Mouse (Mus musculus): ENCODE data around the gene Scube1. TPM values are rescaled to one million over a fixed set of nuclear protein-coding genes. Genes with fewer than 3 reads are reported as not detected.
A peak's percentile ranks its signal among the peaks of the same experiment; 100 is the strongest.

Scube1 gene
- polyA plus RNA-seq, 1 experiment from 2014 or later = 4.9 TPM

DNA sequence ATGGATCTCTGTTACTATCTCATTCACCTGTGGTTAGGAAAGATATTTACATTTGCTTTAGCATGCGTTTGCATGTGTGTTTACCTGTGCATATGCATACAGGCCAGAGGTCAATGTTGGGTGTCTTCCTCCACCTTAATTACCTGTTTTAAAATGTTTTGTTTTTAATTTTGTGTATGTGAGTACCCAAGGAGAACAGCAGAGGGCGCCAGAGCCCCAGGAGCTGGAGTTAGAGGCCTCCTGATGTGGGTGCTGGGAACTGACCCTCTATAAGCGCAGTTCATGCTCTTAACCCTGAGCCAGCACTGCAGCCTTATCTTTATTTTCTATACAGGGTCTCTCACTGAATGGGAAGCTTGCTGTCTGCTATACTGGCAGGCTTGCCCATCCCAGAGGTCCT lies 95.1 kb downstream of the Scube1 start:
- no peaks in the 10 kb centered on the region for H3K36me3 ChIP-seq (ENCODE audit: control insufficient read depth, insufficient read depth, low read length)
- H3K4me3 ChIP-seq (ENCODE audit: low read length) = no peak overlapping the region
- ATAC-seq (ENCODE audit: low read depth) = no peak
- no peaks in the 10 kb centered on the region for H3K9me3 ChIP-seq (ENCODE audit: control insufficient read depth, low read length)
- H3K27me3 ChIP-seq (ENCODE audit: control insufficient read depth, insufficient read depth, low read depth, low read length) = no peaks in the 10 kb centered on the region
- no peak overlapping the region for H3K9ac ChIP-seq (ENCODE audit: low read length)
- no peak overlapping the region for H3K27ac ChIP-seq (ENCODE audit: low read length)
- no peak overlapping the region for H3K4me2 ChIP-seq (ENCODE audit: low read depth, low read length)
- H3K4me1 ChIP-seq (replicated peaks; ENCODE audit: control insufficient read depth, insufficient read depth, low read length) = no peaks in the 10 kb centered on the region
- 71% methylated on average over 3 of the region's 3 CpGs for WGBS

GRCm38 (mm10) chr15:83626142-83626645 lies 98.6 kb downstream of the Scube1 start:
- Histone ChIP-seq H3K4me3 (ENCODE audit: low read length) (no peak overlapping the region), H3K4me2 (ENCODE audit: low read depth, low read length) (no peak overlapping the region), H3K9ac (ENCODE audit: low read length) (no peak overlapping the region), H3K27ac (ENCODE audit: low read length) (no peak overlapping the region), H3K36me3 (ENCODE audit: control insufficient read depth, insufficient read depth, low read length) (no peaks in the 10 kb centered on the region), H3K27me3 (ENCODE audit: control insufficient read depth, insufficient read depth, low read depth, low read length) (no peaks in the 10 kb centered on the region), H3K9me3 (ENCODE audit: control insufficient read depth, low read length) (no peaks in the 10 kb centered on the region), H3K4me1 (replicated peaks; ENCODE audit: control insufficient read depth, insufficient read depth, low read length) (no peaks in the 10 kb centered on the region)
- no peak for ATAC-seq (ENCODE audit: low read depth)
- 86% methylated on average over 2 of the region's 2 CpGs for WGBS

GRCm38 (mm10) chr15:83615245-83615644 lies 109.6 kb downstream of the Scube1 start:
- 78% methylated on average over 3 of the region's 3 CpGs for WGBS
- Histone ChIP-seq H3K9me3 (ENCODE audit: control insufficient read depth, low read length) (no peaks in the 10 kb centered on the region), H3K9ac (ENCODE audit: low read length) (no peak overlapping the region), H3K27ac (ENCODE audit: low read length) (no peak overlapping the region), H3K4me1 (replicated peaks; ENCODE audit: control insufficient read depth, insufficient read depth, low read length) (no peaks in the 10 kb centered on the region), H3K27me3 (ENCODE audit: control insufficient read depth, insufficient read depth, low read depth, low read length) (no peaks in the 10 kb centered on the region), H3K4me3 (ENCODE audit: low read length) (no peak overlapping the region), H3K4me2 (ENCODE audit: low read depth, low read length) (no peak overlapping the region), H3K36me3 (ENCODE audit: control insufficient read depth, insufficient read depth, low read length) (no peaks in the 10 kb centered on the region)
- ATAC-seq (ENCODE audit: low read depth) = no peak

DNA sequence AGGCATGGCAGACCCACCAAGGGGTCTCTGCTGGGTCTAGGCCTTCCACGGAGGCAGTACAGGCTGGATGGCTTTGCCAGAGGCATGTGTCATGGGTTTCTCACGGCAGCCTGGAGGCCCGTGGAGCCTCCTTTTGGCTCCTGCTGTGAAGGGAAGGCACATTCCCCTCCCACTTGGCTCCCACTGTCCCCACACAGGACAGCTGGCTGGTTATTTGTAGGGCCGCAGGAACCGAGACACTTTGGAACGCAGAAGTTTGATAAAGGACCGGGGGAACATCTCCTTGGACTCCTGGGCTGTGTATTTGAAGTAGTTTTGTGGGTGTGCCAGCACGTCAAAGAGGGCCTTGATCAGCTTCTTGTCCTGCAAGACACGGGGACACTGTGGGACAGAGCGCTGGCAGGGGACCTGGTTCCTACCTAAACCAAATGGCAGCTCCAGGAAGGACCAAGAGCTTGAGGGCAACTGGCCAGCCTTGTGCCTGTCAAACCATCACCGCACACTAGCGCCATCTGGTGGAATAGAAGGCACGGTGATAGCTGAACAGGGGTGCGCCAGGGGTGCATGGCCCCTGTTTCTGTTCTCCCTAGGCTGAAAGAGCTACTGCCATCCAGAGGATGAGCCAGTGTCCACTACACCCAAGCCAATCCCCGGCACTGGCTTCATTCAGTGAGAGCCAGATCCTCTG lies 117.6 kb downstream of the Scube1 start:
- H3K9ac ChIP-seq (ENCODE audit: low read length) = no peak overlapping the region
- peak; percentile 56 for ATAC-seq (ENCODE audit: low read depth)
- no peak overlapping the region for H3K4me2 ChIP-seq (ENCODE audit: low read depth, low read length)
- WGBS = 33% methylated on average over 15 of the region's 15 CpGs
- no peak overlapping the region for H3K4me3 ChIP-seq (ENCODE audit: low read length)
- no peak overlapping the region for H3K27ac ChIP-seq (ENCODE audit: low read length)
- no peaks in the 10 kb centered on the region for H3K9me3 ChIP-seq (ENCODE audit: control insufficient read depth, low read length)
- no peaks in the 10 kb centered on the region for H3K27me3 ChIP-seq (ENCODE audit: control insufficient read depth, insufficient read depth, low read depth, low read length)
- peaks cover 3% of the 10 kb centered on the region; the same call in 1 of the 2 replicates for H3K4me1 ChIP-seq (replicated peaks; ENCODE audit: control insufficient read depth, insufficient read depth, low read length)
- H3K36me3 ChIP-seq (ENCODE audit: control insufficient read depth, insufficient read depth, low read length) = no peaks in the 10 kb centered on the region

DNA sequence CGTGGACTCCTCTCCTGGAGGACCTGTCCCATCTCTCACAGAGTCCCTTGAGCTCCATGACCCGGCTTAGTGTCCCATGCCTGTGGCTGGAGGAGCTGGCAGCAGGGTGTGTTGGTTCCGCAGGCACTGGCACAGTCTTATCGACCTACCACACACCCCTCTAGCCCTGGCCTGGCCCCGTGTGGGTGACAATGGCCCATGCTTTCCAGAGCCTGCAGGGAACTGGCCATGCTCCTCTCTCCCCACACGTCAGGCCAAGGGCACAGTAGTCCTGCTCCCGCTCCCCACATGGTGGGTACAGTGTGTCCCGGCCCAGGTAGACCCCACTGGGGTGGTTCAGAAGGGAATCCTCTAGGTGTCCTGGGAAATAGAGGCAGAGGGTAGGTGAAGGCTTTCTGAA lies 118.1 kb downstream of the Scube1 start:
- Histone ChIP-seq H3K4me2 (ENCODE audit: low read depth, low read length) (no peak overlapping the region), H3K9ac (ENCODE audit: low read length) (no peak overlapping the region), H3K4me1 (replicated peaks; ENCODE audit: control insufficient read depth, insufficient read depth, low read length) (peaks cover 3% of the 10 kb centered on the region; the same call in 1 of the 2 replicates), H3K27me3 (ENCODE audit: control insufficient read depth, insufficient read depth, low read depth, low read length) (no peaks in the 10 kb centered on the region), H3K36me3 (ENCODE audit: control insufficient read depth, insufficient read depth, low read length) (no peaks in the 10 kb centered on the region), H3K27ac (ENCODE audit: low read length) (no peak overlapping the region), H3K9me3 (ENCODE audit: control insufficient read depth, low read length) (no peaks in the 10 kb centered on the region), H3K4me3 (ENCODE audit: low read length) (no peak overlapping the region)
- WGBS = 83% methylated on average over 8 of the region's 8 CpGs
- ATAC-seq (ENCODE audit: low read depth) = no peak

DNA sequence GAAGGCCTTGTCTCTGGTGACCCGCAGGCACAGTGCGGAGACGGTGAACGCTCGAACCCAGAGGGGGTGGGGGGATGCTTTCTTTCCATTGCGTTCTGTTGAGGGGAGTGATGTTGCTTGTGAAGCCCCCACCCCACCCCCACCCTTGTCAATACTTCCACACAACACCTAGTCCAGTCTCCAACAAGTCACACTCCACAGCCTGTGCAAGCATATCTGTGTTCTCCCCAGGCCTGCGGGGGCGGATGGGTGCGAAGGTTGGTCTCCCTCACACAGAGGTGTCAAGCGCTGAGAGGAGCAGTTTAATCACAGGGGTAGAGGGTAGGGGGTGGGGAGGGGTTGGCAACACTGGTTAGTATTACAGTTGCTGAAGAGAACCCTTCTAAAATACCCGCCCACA lies 118.6 kb downstream of the Scube1 start:
- Histone ChIP-seq H3K27me3 (ENCODE audit: control insufficient read depth, insufficient read depth, low read depth, low read length) (no peaks in the 10 kb centered on the region), H3K4me2 (ENCODE audit: low read depth, low read length) (no peak overlapping the region), H3K9me3 (ENCODE audit: control insufficient read depth, low read length) (no peaks in the 10 kb centered on the region), H3K4me3 (ENCODE audit: low read length) (no peak overlapping the region), H3K36me3 (ENCODE audit: control insufficient read depth, insufficient read depth, low read length) (no peaks in the 10 kb centered on the region), H3K4me1 (replicated peaks; ENCODE audit: control insufficient read depth, insufficient read depth, low read length) (peaks cover 3% of the 10 kb centered on the region; the same call in 1 of the 2 replicates), H3K27ac (ENCODE audit: low read length) (no peak overlapping the region), H3K9ac (ENCODE audit: low read length) (no peak overlapping the region)
- no peak for ATAC-seq (ENCODE audit: low read depth)
- WGBS = 76% methylated on average over 11 of the region's 11 CpGs

GRCm38 (mm10) chr15:83603426-83603825 lies 121.4 kb downstream of the Scube1 start:
- H3K9ac ChIP-seq (ENCODE audit: low read length) = no peak overlapping the region
- WGBS = 91% methylated on average over 7 of the region's 7 CpGs
- H3K4me2 ChIP-seq (ENCODE audit: low read depth, low read length) = no peak overlapping the region
- peaks cover 3% of the 10 kb centered on the region; the same call in 1 of the 2 replicates for H3K4me1 ChIP-seq (replicated peaks; ENCODE audit: control insufficient read depth, insufficient read depth, low read length)
- H3K9me3 ChIP-seq (ENCODE audit: control insufficient read depth, low read length) = no peaks in the 10 kb centered on the region
- H3K27ac ChIP-seq (ENCODE audit: low read length) = no peak overlapping the region
- H3K36me3 ChIP-seq (ENCODE audit: control insufficient read depth, insufficient read depth, low read length) = no peaks in the 10 kb centered on the region
- no peak for ATAC-seq (ENCODE audit: low read depth)
- H3K4me3 ChIP-seq (ENCODE audit: low read length) = no peak overlapping the region
- H3K27me3 ChIP-seq (ENCODE audit: control insufficient read depth, insufficient read depth, low read depth, low read length) = no peaks in the 10 kb centered on the region

DNA sequence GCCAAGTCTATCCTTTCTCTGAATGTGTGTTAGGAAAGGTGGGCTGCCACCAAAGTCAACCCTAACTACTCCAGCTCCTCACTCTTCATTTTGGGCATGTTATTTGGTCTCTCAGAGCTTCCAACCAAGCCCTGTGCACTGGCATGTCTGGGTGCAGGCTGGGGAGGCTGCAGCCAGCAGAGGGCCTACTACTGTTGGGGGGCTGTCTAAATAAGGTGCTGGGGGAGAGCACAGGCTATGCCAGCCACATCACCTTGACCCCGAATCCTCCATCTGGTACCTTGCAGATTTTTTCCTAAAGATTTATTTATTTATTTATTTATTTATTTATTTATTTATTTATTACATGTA lies 121.8 kb downstream of the Scube1 start:
- 77% methylated on average over 1 of the region's 1 CpGs for whole genome bisulfite sequencing
- peaks cover 3% of the 10 kb centered on the region; the same call in 1 of the 2 replicates for H3K4me1 ChIP-seq (replicated peaks; ENCODE audit: control insufficient read depth, insufficient read depth, low read length)
- no peak overlapping the region for H3K4me3 ChIP-seq (ENCODE audit: low read length)
- H3K4me2 ChIP-seq (ENCODE audit: low read depth, low read length) = no peak overlapping the region
- no peaks in the 10 kb centered on the region for H3K27me3 ChIP-seq (ENCODE audit: control insufficient read depth, insufficient read depth, low read depth, low read length)
- H3K9me3 ChIP-seq (ENCODE audit: control insufficient read depth, low read length) = no peaks in the 10 kb centered on the region
- no peak for ATAC-seq (ENCODE audit: low read depth)
- H3K36me3 ChIP-seq (ENCODE audit: control insufficient read depth, insufficient read depth, low read length) = no peaks in the 10 kb centered on the region
- peak overlapping the region; percentile 75 for H3K27ac ChIP-seq (ENCODE audit: low read length)
- H3K9ac ChIP-seq (ENCODE audit: low read length) = no peak overlapping the region

- H3K27me3 ChIP-seq (ENCODE audit: control insufficient read depth, insufficient read depth, low read depth, low read length) = no peaks in the 10 kb centered on the region
- peaks cover 3% of the 10 kb centered on the region; the same call in 1 of the 2 replicates for H3K4me1 ChIP-seq (replicated peaks; ENCODE audit: control insufficient read depth, insufficient read depth, low read length)
- H3K9me3 ChIP-seq (ENCODE audit: control insufficient read depth, low read length) = no peaks in the 10 kb centered on the region
- WGBS = 54% methylated on average over 13 of the region's 13 CpGs
- peak overlapping the region; percentile 75 for H3K27ac ChIP-seq (ENCODE audit: low read length)
- H3K4me3 ChIP-seq (ENCODE audit: low read length) = no peak overlapping the region
- H3K9ac ChIP-seq (ENCODE audit: low read length) = no peak overlapping the region
- H3K36me3 ChIP-seq (ENCODE audit: control insufficient read depth, insufficient read depth, low read length) = no peaks in the 10 kb centered on the region
- peak; percentile 71 for ATAC-seq (ENCODE audit: low read depth)
- no peak overlapping the region for H3K4me2 ChIP-seq (ENCODE audit: low read depth, low read length)
Measured at GRCm38 (mm10) chr15:83602372-83603045, 122.3 kb downstream of the Scube1 start.
